Mouse (Mus musculus) myocyte (in vitro differentiated cells): ENCODE data around the gene Glb1. TPM values are rescaled to one million over a fixed set of nuclear protein-coding genes. Genes with fewer than 3 reads are reported as not detected.

Experiments used
- H3K27me3 ChIP-seq: one replicate; pipeline ENCODE4 v1.6.1; 2011; ENCODE audit not compliant: control insufficient read depth, insufficient read depth, insufficient read length
- H3K36me3 ChIP-seq: one replicate; pipeline ENCODE4 v1.6.1; 2011; ENCODE audit not compliant: control insufficient read depth, insufficient read depth
- H3K4me2 ChIP-seq: one replicate; pipeline ENCODE4 v1.6.1; 2011; ENCODE audit warnings: low read depth, control low read depth
- H3K4me3 ChIP-seq: one replicate; pipeline ENCODE4 v1.5.1; 2011; ENCODE audit warnings: mild to moderate bottlenecking, control low read depth, moderate library complexity
- H3K79me2 ChIP-seq: one replicate; pipeline ENCODE4 v1.6.1; 2011; ENCODE audit not compliant: control insufficient read depth, insufficient read depth
- H3ac ChIP-seq: one replicate; pipeline ENCODE4 v1.6.1; 2011; ENCODE audit not compliant: control insufficient read depth, insufficient read length
- CEBPB ChIP-seq: IDR thresholded peaks from 2 replicates; pipeline ENCODE4 v1.6.1; 2011; ENCODE audit warnings: mild to moderate bottlenecking, moderate library complexity; ENCODE audit not compliant: poor library complexity, insufficient read depth, severe bottlenecking
- E2F4 ChIP-seq: IDR thresholded peaks from one replicate; pipeline ENCODE4 v1.6.1; 2011; ENCODE audit warnings: mild to moderate bottlenecking, control low read depth, moderate library complexity; ENCODE audit not compliant: insufficient read depth
- MAX ChIP-seq: IDR thresholded peaks from one replicate; pipeline ENCODE4 v1.6.1; 2011; ENCODE audit warnings: low read depth, mild to moderate bottlenecking, control low read depth
- MYOD1 ChIP-seq, 3 experiments: IDR thresholded peaks; one replicate each; pipeline ENCODE4 v1.6.1; 2011; ENCODE audit warnings: control low read depth in 2 of 3, low read depth in 2 of 3, mild to moderate bottlenecking in 2 of 3, moderate library complexity in 1 of 3; ENCODE audit not compliant: insufficient read length in 2 of 3, control insufficient read depth in 1 of 3
- MYOG ChIP-seq, 3 experiments: IDR thresholded peaks; one replicate each; pipeline ENCODE4 v1.6.1; 2011; ENCODE audit warnings: control low read depth in 2 of 3, low read depth in 2 of 3, mild to moderate bottlenecking in 2 of 3; ENCODE audit not compliant: insufficient read length in 2 of 3, control insufficient read depth in 1 of 3, insufficient read depth in 1 of 3
- POLR2A ChIP-seq: IDR thresholded peaks from one replicate; pipeline ENCODE4 v1.6.1; 2011; ENCODE audit warnings: low read depth, mild to moderate bottlenecking, control low read depth, moderate library complexity; ENCODE audit not compliant: insufficient read length
- POLR2AphosphoS2 ChIP-seq: IDR thresholded peaks from one replicate; pipeline ENCODE4 v1.6.1; 2011; ENCODE audit warnings: low read depth, control low read depth; ENCODE audit not compliant: insufficient read length
- REST ChIP-seq: IDR thresholded peaks from one replicate; pipeline ENCODE4 v1.6.1; 2011; ENCODE audit warnings: mild to moderate bottlenecking, control low read depth, moderate library complexity; ENCODE audit not compliant: insufficient read depth, insufficient read length
- SRF ChIP-seq: IDR thresholded peaks from one replicate; pipeline ENCODE4 v1.6.1; 2011; ENCODE audit warnings: low read depth; ENCODE audit not compliant: control insufficient read depth, insufficient read length
- TCF12 ChIP-seq: IDR thresholded peaks from one replicate; pipeline ENCODE4 v1.6.1; 2011; ENCODE audit warnings: mild to moderate bottlenecking, control low read depth; ENCODE audit not compliant: poor library complexity, insufficient read depth, severe bottlenecking
- TCF3 ChIP-seq: IDR thresholded peaks from one replicate; pipeline ENCODE4 v1.6.1; 2011; ENCODE audit warnings: low read depth, control low read depth; ENCODE audit not compliant: insufficient read length
- USF1 ChIP-seq: IDR thresholded peaks from one replicate; pipeline ENCODE4 v1.6.1; 2011; ENCODE audit warnings: low read depth, mild to moderate bottlenecking, control low read depth, moderate library complexity
- polyA plus RNA-seq: library from polyadenylated mRNA; unstranded; fragments of >200 nt; fragmentation: generic; extraction: Trizol; gene quantifications from one replicate; pipeline ENCODE4 v1.2.1, GENCODE M21; 2012; ENCODE audit warnings: missing spikeins

The Glb1 gene
- polyA plus RNA-seq, 1 experiment, result 30.1 TPM

DNA sequence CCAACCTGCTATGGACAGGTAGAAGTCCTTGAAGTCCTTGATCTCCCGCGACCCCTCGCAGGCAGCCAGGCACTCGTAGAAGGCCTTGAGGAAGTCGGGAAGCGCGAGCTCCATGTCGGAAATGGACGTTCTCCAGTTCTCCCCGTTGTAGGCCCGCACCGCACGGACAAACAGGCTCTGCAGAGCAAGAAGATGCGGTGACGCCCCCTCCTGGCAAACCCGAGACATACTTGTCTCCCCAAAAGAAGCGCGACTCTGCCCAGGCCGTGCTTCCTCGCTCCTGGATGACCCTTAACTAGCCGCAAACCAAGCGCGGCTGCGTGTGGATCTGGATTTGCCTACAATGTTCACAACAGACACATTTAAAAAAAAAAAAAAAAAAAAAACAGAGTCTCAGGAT lies 16.2 kb upstream of the Glb1 start:
- H3K79me2 ChIP-seq, result no peaks in the 10 kb centered on the region
- no peaks in the 10 kb centered on the region for H3K36me3 ChIP-seq

DNA sequence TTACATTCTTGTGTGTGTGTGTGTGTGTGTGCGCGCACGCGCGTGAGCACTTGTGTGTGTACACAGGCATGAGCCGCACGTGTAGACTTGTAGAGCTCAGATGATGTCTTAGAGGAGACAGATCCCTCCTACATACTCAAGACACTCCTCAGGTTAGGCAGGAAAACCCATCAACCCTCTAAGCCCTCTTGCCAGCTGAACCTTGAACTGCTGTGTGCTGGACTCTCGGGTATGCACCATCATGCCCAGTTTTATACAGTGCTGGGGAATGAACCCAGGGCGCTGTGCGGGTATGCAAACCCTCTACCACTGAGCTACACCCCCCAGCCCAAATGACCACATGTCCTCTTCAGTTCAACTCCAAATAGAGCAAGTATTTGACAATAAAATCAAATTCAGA lies 15.7 kb upstream of the Glb1 start:
- Histone ChIP-seq H3K36me3 (no peaks in the 10 kb centered on the region), H3K4me3 (no peak overlapping the region), H3ac (no peak overlapping the region), H3K79me2 (no peaks in the 10 kb centered on the region), H3K27me3 (no peaks in the 10 kb centered on the region), H3K4me2 (no peak overlapping the region)
- TF ChIP-seq POLR2A, result no peak
- TF ChIP-seq MYOD1 (IDR thresholded peaks at IDR 0.05; ENCODE audit: control insufficient read depth in 1 of 3, insufficient read length in 2 of 3, low read depth in 2 of 3), result no peak

More for the DNA sequence above, 16.2 kb upstream of the Glb1 start:
- no peak overlapping the region for H3ac ChIP-seq
- TF ChIP-seq SRF, result no peak
- no peak for TF ChIP-seq TCF3
- TF ChIP-seq POLR2AphosphoS2, result no peak
- TF ChIP-seq USF1, result no peak
- no peak for TF ChIP-seq MYOD1 (IDR thresholded peaks at IDR 0.05; ENCODE audit: control insufficient read depth in 1 of 3, insufficient read length in 2 of 3, low read depth in 2 of 3)
- TF ChIP-seq REST, result no peak
- TF ChIP-seq POLR2A, result no peak
- H3K27me3 ChIP-seq, result no peaks in the 10 kb centered on the region
- H3K4me3 ChIP-seq, result no peak overlapping the region
- no peak overlapping the region for H3K4me2 ChIP-seq

DNA sequence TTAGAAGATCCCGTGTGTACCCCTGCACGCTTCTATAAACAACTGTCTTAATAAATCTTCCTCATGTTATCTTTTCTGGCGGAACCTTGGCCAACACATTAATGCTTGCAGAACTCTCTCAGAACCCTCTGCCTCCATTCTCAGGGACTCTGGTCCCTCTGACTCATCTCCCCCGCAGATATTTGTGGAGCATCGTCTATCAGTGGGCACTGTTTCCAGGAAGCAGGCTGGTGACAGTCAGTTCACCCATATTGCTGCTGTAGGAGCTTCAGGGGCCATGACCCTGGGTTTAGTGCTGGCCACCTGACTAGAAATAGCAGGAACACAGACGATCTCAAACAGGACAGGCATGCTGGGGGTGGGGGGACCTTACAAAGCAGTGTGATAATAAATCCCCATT lies 13.8 kb upstream of the Glb1 start:
- H3K4me3 ChIP-seq, result no peak overlapping the region
- no peak overlapping the region for H3ac ChIP-seq

DNA sequence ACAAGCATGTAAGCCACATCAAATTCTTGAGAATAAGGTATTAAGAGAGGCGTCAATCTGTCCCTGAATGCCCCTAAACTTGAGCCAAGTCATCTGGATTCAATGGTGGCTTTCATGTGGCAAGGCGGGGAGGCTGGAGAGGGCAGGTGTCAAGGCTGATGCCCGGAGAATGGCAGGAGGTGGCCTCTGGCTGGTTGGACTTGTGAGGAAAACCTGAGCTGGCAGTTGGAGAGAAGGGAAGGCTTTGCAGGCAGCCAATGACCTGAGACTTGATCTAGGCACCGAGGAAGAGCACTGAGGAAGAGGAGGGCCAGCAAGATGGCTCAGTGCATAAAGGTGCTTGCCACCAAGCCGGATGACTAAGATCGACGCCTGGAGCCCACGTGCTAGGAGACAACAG lies 12.6 kb upstream of the Glb1 start:
- no peaks in the 10 kb centered on the region for H3K27me3 ChIP-seq
- no peak overlapping the region for H3K4me2 ChIP-seq
- H3K36me3 ChIP-seq, result no peaks in the 10 kb centered on the region
- TF ChIP-seq POLR2A, result no peak
- TF ChIP-seq CEBPB, result no peak
- TF ChIP-seq TCF3, result no peak
- TF ChIP-seq REST, result no peak
- no peak for TF ChIP-seq MAX
- no peak for TF ChIP-seq USF1
- TF ChIP-seq TCF12, result no peak
- no peak for TF ChIP-seq E2F4
- TF ChIP-seq MYOD1 (IDR thresholded peaks at IDR 0.05; ENCODE audit: control insufficient read depth in 1 of 3, insufficient read length in 2 of 3, low read depth in 2 of 3), result no peak
- no peak for TF ChIP-seq SRF
- TF ChIP-seq POLR2AphosphoS2, result no peak
- TF ChIP-seq MYOG (IDR thresholded peaks at IDR 0.05; ENCODE audit: control insufficient read depth in 1 of 3, insufficient read depth in 1 of 3, insufficient read length in 2 of 3, low read depth in 2 of 3), result no peak
- H3ac ChIP-seq, result no peak overlapping the region
- no peak overlapping the region for H3K4me3 ChIP-seq
- no peaks in the 10 kb centered on the region for H3K79me2 ChIP-seq

More for the DNA sequence above, 13.8 kb upstream of the Glb1 start:
- TF ChIP-seq USF1 (no peak), MAX (no peak), REST (no peak), CEBPB (no peak), POLR2A (no peak), TCF12 (no peak), POLR2AphosphoS2 (no peak), TCF3 (no peak), E2F4 (no peak), SRF (no peak), MYOD1 (IDR thresholded peaks at IDR 0.05; ENCODE audit: control insufficient read depth in 1 of 3, insufficient read length in 2 of 3, low read depth in 2 of 3) (no peak), MYOG (IDR thresholded peaks at IDR 0.05; ENCODE audit: control insufficient read depth in 1 of 3, insufficient read depth in 1 of 3, insufficient read length in 2 of 3, low read depth in 2 of 3) (no peak)
- Histone ChIP-seq H3K27me3 (no peaks in the 10 kb centered on the region), H3K36me3 (no peaks in the 10 kb centered on the region), H3K79me2 (no peaks in the 10 kb centered on the region), H3K4me2 (no peak overlapping the region)

DNA sequence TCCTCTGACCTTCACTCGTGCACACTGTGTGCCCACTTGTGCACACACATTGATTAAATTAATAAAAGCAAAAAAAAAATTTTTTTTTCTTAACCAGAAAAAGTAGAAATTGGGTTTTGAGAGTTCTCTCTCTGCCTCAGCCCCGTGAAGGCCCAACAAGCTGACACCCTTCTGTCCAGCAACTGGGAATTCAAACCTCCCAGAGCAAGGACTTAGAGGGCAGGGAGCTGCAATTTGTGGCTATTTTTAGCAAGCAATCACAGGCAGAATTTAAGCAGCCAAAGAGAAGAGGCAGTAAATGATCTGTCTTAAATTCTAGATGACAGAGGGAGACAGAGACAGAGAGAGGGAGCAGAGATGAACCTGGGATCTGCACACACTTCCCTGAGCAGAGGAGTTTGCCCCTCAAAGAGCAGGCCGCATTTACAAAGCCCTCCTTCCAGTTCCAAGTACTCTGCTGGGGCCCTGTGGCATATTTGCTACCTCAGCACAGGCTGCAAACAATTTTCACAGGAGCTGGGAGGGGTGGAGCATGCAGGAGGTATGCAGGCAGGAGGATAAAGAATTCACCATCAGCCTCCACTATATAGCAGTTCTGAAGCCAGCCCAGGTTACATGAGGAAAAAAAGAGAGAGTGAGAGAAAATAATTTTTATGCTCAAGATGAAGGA lies 12.0 kb upstream of the Glb1 start:
- Histone ChIP-seq H3K4me2 (peak overlapping the region; percentile 39), H3K36me3 (no peaks in the 10 kb centered on the region), H3K79me2 (no peaks in the 10 kb centered on the region), H3ac (no peak overlapping the region), H3K27me3 (no peaks in the 10 kb centered on the region), H3K4me3 (no peak overlapping the region)
- TF ChIP-seq USF1 (no peak), TCF3 (no peak), REST (no peak), MAX (no peak), TCF12 (no peak), E2F4 (no peak), MYOG (IDR thresholded peaks at IDR 0.05; ENCODE audit: control insufficient read depth in 1 of 3, insufficient read depth in 1 of 3, insufficient read length in 2 of 3, low read depth in 2 of 3) (no peak), POLR2AphosphoS2 (no peak), POLR2A (no peak)
